Mouse (Mus musculus) myocyte (in vitro differentiated cells): ENCODE measurements at regions not wholly inside any gene's neighbourhood (a gene's known extent, or its start where the extent isn't known, plus 50 kb on each side); places are given as distances from the start of the nearest gene placed in this dataset.

Experiments
- MAX ChIP-seq: IDR thresholded peaks from one replicate; pipeline ENCODE4 v1.6.1; 2011; ENCODE audit warnings: low read depth, mild to moderate bottlenecking, control low read depth
- POLR2A ChIP-seq: IDR thresholded peaks from one replicate; pipeline ENCODE4 v1.6.1; 2011; ENCODE audit warnings: low read depth, mild to moderate bottlenecking, control low read depth, moderate library complexity; ENCODE audit not compliant: insufficient read length
- POLR2AphosphoS2 ChIP-seq: IDR thresholded peaks from one replicate; pipeline ENCODE4 v1.6.1; 2011; ENCODE audit warnings: low read depth, control low read depth; ENCODE audit not compliant: insufficient read length

DNA sequence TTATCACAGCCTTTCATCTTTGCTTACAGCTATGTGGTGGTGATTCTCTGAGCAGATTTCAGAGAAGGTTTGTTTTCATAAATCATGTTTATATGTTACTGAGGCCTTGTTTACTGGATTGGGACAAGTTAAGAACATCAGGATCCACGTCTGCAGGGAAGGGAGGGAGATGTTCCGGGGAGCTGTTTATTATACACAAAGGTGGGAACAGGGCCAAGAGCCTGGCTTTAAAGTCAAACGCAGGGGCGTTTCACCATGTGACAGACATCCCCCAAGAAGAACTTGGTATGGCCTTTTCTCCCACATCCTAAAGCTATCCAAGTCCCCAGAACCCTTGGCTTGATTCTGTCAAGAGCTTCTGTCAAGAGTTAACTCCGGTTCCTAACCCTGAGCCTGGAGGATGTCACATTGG, 235.5 kb upstream of the Tshz3 start:
- TF ChIP-seq POLR2A, result no peak
- TF ChIP-seq MAX, result no peak
- TF ChIP-seq POLR2AphosphoS2, result no peak
